Mouse (Mus musculus) embryonic facial prominence, embryonic 15.5 days (tissue): Measurements from ENCODE around the gene Cdc42bpg. TPM values are rescaled to one million over a fixed set of nuclear protein-coding genes. Genes with fewer than 3 reads are reported as not detected.
"Not testable (repeated sequence)": the region's sequence is repeated elsewhere in the genome, so short reads cannot be mapped to it uniquely, and the experiment has no call there.

Experiments used
- ATAC-seq: fragments of 200-750 bp; cut with Nextera tagmentation; 2 replicates; pipeline ENCODE4 v1.8.0; 2017; ENCODE audit warnings: low read depth, moderate TSS enrichment; ENCODE audit not compliant: insufficient number of reproducible peaks, low FRiP score, low TSS enrichment
- H3K27ac ChIP-seq: fragments of 300-500 bp; sonication (generic); replicated peaks from 2 replicates; pipeline ENCODE4 v1.5.1; 2015; ENCODE audit warnings: mild to moderate bottlenecking, inconsistent platforms
- H3K27me3 ChIP-seq: fragments of 300-500 bp; sonication (generic); 2 replicates; pipeline ENCODE4 v1.6.1; 2015; ENCODE audit warnings: inconsistent platforms
- H3K36me3 ChIP-seq: fragments of 300-500 bp; sonication (generic); 2 replicates; pipeline ENCODE4 v1.6.1; 2015; ENCODE audit warnings: mild to moderate bottlenecking, inconsistent platforms
- H3K4me1 ChIP-seq: fragments of 300-500 bp; sonication (generic); 2 replicates; pipeline ENCODE4 v1.6.1; 2015; ENCODE audit warnings: inconsistent platforms
- H3K4me2 ChIP-seq: fragments of 300-500 bp; sonication (generic); replicated peaks from 2 replicates; pipeline ENCODE4 v1.6.1; 2015; ENCODE audit warnings: mild to moderate bottlenecking, inconsistent platforms
- H3K4me3 ChIP-seq: fragments of 300-500 bp; sonication (generic); replicated peaks from 2 replicates; pipeline ENCODE4 v1.5.1; 2015; ENCODE audit warnings: mild to moderate bottlenecking, inconsistent platforms
- H3K9ac ChIP-seq: fragments of 300-500 bp; sonication (generic); 2 replicates; pipeline ENCODE4 v1.6.1; 2015; ENCODE audit warnings: inconsistent platforms
- H3K9me3 ChIP-seq: fragments of 300-500 bp; sonication (generic); replicated peaks from 2 replicates; pipeline ENCODE4 v1.6.1; 2016; ENCODE audit warnings: inconsistent platforms
- WGBS: fragments of 180-500 bp; shearing (Covaris S2); methylation state at CpG from one replicate; pipeline ENCODE4 v1.1.7; 2015; 5-methylcytosine and 5-hydroxymethylcytosine counted together
- polyA plus RNA-seq: library from polyadenylated mRNA; unstranded; fragments of >200 nt; fragmentation: Nextera tagmentation; extraction: Ambion mirVana; gene quantifications from 2 replicates; pipeline ENCODE4 v1.2.1, GENCODE M21; 2015

The Cdc42bpg gene
- polyA plus RNA-seq, 1 experiment from 2014 or later, result 1.5 TPM

- Histone ChIP-seq H3K4me2 (no peak overlapping the region), H3K27ac (no peak overlapping the region; the same call in 1 of the 2 replicates), H3K4me3 (no peak overlapping the region), H3K9me3 (no peaks in the 10 kb centered on the region), H3K9ac (no peak overlapping the region; the same call in 1 of the 2 replicates), H3K27me3 (no peaks in the 10 kb centered on the region), H3K36me3 (peaks cover 60% of the 10 kb centered on the region), H3K4me1 (peaks cover 28% of the 10 kb centered on the region; the same call in 1 of the 2 replicates)
- WGBS, result 83% methylated on average over 19 of the region's 19 CpGs
- no peak for ATAC-seq
Measured at GRCm38 (mm10) chr19:6286434-6287401, 19.5 kb upstream of the Cdc42bpg start.

DNA sequence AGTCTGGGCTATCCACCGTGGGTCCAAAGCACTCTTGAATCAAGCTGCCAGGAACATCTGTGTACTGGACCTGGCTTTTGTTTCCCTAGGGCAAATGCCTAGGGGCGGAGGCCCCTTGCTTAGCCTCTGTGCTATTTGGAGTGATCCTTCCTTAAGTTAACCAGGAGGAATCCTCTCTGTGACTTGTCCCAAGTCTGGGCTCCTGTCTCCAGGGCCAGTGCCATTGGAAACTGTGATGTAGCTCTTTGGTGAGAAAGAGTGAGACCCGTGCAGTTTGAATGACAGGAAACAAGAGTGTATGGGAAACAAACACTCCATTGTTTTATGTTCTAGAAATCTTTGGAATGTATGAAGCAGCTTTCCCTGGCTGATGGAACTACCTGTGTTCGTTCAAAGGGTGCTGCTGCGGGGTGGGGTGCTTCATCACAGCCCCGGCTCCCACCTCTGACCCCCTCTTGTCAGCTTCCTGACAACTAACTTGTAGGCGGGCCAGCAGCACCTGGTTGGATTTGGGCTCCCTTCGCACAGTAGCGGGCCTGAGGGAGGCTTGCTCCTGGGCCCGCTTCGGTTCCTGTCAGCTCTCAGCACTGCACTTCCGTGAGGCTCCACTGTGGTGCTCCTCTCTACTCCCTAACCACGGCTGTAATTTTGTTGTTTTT is 17.9 kb upstream of the Cdc42bpg start:
- Histone ChIP-seq H3K4me1 (peaks cover 28% of the 10 kb centered on the region; the same call in 1 of the 2 replicates), H3K36me3 (peaks cover 56% of the 10 kb centered on the region), H3K27ac (0 out of 2 replicates have a peak overlapping the region, but pooled peaks have one; percentile 0), H3K27me3 (no peaks in the 10 kb centered on the region), H3K9me3 (no peaks in the 10 kb centered on the region), H3K4me3 (no peak overlapping the region), H3K4me2 (no peak overlapping the region), H3K9ac (no peak overlapping the region)
- ATAC-seq, result no peak
- WGBS, result 52% methylated on average over 13 of the region's 13 CpGs

DNA sequence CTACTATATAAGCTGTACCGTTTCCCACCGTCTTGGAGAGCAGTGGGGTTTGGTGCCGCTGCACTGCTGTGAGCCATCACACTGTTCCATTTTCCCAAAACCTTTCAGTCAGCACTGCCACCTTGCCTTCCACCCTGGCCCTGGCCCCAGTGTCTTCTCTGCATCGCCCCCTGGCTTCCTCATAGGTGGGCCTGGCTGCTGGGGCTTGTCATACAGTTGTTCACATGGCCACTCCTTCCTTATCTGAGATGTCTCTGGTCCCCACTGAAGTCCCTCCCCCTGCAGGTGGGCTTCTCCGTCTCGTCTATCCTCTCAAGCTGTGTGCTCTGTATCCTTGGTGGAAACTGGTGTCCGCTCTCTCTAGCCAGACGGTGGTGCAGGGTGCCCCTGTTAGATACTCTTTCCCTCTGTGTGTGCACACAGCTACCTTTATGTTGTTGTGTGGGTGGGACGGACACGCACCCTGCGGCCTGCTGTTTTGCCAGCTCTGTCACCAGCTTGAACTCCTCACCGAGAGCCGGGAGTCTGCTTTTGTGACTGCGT is 16.5 kb upstream of the Cdc42bpg start:
- Histone ChIP-seq H3K36me3 (peaks cover 56% of the 10 kb centered on the region), H3K27ac (no peak overlapping the region), H3K27me3 (no peaks in the 10 kb centered on the region), H3K4me1 (peaks cover 28% of the 10 kb centered on the region; the same call in 1 of the 2 replicates), H3K9me3 (no peaks in the 10 kb centered on the region), H3K9ac (no peak overlapping the region), H3K4me3 (no peak overlapping the region), H3K4me2 (no peak overlapping the region)
- 91% methylated on average over 14 of the region's 14 CpGs for WGBS
- no peak for ATAC-seq

DNA sequence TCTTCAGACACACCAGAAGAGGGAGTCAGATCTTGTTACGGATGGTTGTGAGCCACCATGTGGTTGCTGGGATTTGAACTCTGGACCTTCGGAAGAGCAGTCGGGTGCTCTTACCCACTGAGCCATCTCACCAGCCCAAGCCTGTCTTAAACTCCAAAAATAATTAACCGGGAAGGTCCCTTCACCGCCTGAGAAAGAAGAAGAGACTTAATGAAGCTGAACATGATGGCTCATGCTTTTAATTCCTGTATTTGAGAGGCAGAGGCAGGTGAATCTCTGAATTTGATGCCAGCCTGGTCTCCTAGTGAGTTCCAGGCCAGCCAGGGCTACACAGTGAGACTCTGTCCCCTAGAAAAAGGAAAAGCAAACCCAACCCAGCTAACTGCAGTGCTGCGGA is 15.5 kb upstream of the Cdc42bpg start:
- H3K27me3 ChIP-seq, H3K4me2 ChIP-seq, ATAC-seq, H3K9me3 ChIP-seq, H3K9ac ChIP-seq, H3K4me3 ChIP-seq, H3K27ac ChIP-seq: not testable (repeated sequence)
- peaks cover 26% of the 10 kb centered on the region; the same call in 1 of the 2 replicates for H3K4me1 ChIP-seq
- 92% methylated on average over 5 of the region's 6 CpGs for WGBS
- peaks cover 59% of the 10 kb centered on the region for H3K36me3 ChIP-seq

GRCm38 (mm10) chr19:6291117-6291781 is 15.0 kb upstream of the Cdc42bpg start:
- peak overlapping the region; percentile 34; the same call in 1 of the 2 replicates for H3K27ac ChIP-seq

DNA sequence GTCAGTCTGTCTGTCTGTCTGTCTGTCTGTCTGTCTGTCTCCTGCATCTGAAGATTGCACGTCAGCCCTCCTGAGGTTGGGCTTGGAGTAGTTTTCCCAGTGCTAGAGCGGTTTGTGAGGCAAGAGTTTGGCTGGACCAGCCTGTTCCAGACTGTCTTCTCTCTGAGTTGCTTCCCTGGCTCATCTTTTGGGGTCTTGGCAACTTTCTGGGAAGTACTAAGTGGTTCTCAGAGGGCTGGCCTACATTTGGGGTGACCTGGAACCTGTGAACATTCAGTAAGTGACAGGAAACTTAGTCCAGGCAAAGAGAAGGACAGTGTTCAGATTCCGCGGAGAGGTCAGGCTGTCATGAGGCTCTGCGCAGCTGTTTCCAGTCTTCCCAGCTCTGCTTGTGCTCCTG is 14.0 kb upstream of the Cdc42bpg start:
- ATAC-seq, result no peak
- Histone ChIP-seq H3K27ac (no peak overlapping the region), H3K36me3 (peaks cover 60% of the 10 kb centered on the region), H3K9ac (no peak overlapping the region), H3K4me1 (peaks cover 12% of the 10 kb centered on the region; the same call in 1 of the 2 replicates), H3K4me2 (no peak overlapping the region), H3K4me3 (no peak overlapping the region), H3K27me3 (no peaks in the 10 kb centered on the region), H3K9me3 (no peaks in the 10 kb centered on the region)
- 87% methylated on average over 5 of the region's 5 CpGs for WGBS

More at GRCm38 (mm10) chr19:6291117-6291781, 15.0 kb upstream of the Cdc42bpg start:
- peaks cover 21% of the 10 kb centered on the region; the same call in 1 of the 2 replicates for H3K4me1 ChIP-seq
- no peak overlapping the region for H3K9ac ChIP-seq
- H3K9me3 ChIP-seq, result no peaks in the 10 kb centered on the region
- H3K36me3 ChIP-seq, result peaks cover 59% of the 10 kb centered on the region
- 84% methylated on average over 10 of the region's 10 CpGs for WGBS
- no peaks in the 10 kb centered on the region for H3K27me3 ChIP-seq
- no peak overlapping the region for H3K4me2 ChIP-seq
- H3K4me3 ChIP-seq, result no peak overlapping the region
- ATAC-seq, result no peak

DNA sequence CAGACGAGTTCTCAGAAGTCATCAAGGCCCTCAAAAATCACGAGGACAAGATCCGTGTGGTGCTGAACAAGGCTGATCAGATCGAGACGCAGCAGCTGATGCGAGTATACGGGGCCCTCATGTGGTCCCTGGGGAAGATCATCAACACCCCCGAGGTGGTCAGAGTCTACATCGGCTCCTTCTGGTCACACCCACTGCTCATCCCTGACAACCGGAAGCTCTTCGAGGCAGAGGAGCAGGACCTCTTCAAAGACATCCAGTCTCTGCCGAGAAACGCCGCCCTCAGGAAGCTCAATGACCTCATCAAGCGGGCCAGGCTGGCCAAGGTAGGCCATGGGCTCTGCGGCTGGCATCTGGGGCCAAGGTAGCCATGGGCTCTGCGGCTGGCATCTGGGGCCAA is 12.0 kb upstream of the Cdc42bpg start:
- 94% methylated on average over 17 of the region's 17 CpGs for WGBS
- H3K4me3 ChIP-seq, result no peak overlapping the region

DNA sequence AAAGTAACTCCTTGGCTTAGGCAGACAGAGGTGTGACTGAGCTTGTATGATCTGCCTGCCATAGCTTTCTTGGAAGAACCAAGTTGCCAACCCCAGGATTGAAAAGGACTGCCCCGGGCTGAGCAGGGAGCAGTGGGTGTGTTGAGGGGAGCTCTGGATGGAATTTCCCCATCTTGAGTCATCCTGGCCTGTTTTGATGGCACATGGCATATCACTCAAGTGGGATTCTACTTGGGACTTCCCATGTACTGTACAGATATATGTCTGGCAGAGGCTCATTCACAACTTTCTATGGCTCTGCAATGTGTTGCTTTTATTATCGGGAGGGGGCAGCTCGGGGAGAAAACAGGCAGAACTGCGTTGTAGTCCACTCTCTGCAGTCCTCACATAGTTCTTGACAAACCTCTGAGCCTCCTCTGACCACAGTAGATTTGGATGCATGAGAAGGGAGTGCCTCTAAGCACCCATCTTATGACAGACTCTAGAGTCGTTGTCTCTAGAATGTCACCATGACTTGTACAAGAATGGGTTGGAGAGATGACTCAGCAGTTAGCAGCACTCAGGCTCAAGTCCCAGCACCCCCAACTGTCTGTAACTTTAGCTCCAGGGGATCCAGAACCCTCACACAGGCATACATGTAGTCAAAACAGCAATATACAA is 9.6 kb upstream of the Cdc42bpg start:
- Histone ChIP-seq H3K4me1 (peaks cover 14% of the 10 kb centered on the region), H3K36me3 (peaks cover 76% of the 10 kb centered on the region), H3K9ac (no peak overlapping the region), H3K9me3 (no peaks in the 10 kb centered on the region), H3K27me3 (no peaks in the 10 kb centered on the region), H3K4me3 (no peak overlapping the region), H3K27ac (no peak overlapping the region), H3K4me2 (no peak overlapping the region)
- ATAC-seq, result no peak
- 83% methylated on average over 5 of the region's 5 CpGs for WGBS

More for the DNA sequence above, 12.0 kb upstream of the Cdc42bpg start:
- Histone ChIP-seq H3K4me1 (no peaks in the 10 kb centered on the region), H3K36me3 (peaks cover 79% of the 10 kb centered on the region), H3K27me3 (no peaks in the 10 kb centered on the region), H3K27ac (no peak overlapping the region), H3K4me2 (no peak overlapping the region), H3K9me3 (no peaks in the 10 kb centered on the region), H3K9ac (no peak overlapping the region)
- no peak for ATAC-seq

GRCm38 (mm10) chr19:6297641-6298040 is 8.6 kb upstream of the Cdc42bpg start:
- 87% methylated on average over 9 of the region's 9 CpGs for WGBS
- no peak overlapping the region for H3K27ac ChIP-seq
- peaks cover 19% of the 10 kb centered on the region for H3K4me1 ChIP-seq
- H3K4me2 ChIP-seq, result no peak overlapping the region
- peaks cover 68% of the 10 kb centered on the region for H3K36me3 ChIP-seq
- no peak overlapping the region for H3K4me3 ChIP-seq
- no peaks in the 10 kb centered on the region for H3K9me3 ChIP-seq
- ATAC-seq, result peak; percentile 20; the same call in 1 of the 2 replicates
- no peaks in the 10 kb centered on the region for H3K27me3 ChIP-seq
- H3K9ac ChIP-seq, result no peak overlapping the region

DNA sequence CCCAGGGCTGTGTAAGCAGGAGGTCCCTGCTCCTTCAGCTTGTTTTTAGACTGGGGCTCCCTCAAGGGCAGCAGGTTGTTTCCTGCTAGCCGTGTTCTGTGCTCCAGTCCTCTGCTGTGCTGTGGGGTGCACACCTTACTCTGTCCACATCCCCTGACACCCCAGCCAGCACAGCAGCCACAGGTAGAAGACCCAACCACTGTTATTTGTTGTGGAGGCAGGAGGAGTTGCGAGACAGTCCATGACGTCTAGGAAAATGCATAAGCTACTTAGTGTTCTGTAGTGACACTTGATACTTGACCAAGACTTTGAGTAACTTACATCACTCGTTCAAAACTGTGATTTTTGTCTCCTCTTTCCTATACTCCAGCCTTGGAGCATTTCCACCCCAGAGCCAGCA is 7.3 kb upstream of the Cdc42bpg start:
- Histone ChIP-seq H3K4me1 (peaks cover 21% of the 10 kb centered on the region), H3K27me3 (no peaks in the 10 kb centered on the region), H3K27ac (no peak overlapping the region), H3K9ac (no peak overlapping the region), H3K4me3 (no peak overlapping the region), H3K36me3 (peaks cover 57% of the 10 kb centered on the region), H3K9me3 (no peaks in the 10 kb centered on the region), H3K4me2 (no peak overlapping the region)
- no peak for ATAC-seq
- WGBS, result 73% methylated on average over 4 of the region's 4 CpGs
